10 mouse cellular contexts compared by ENCODE assay signal in the genomic region with DNA sequence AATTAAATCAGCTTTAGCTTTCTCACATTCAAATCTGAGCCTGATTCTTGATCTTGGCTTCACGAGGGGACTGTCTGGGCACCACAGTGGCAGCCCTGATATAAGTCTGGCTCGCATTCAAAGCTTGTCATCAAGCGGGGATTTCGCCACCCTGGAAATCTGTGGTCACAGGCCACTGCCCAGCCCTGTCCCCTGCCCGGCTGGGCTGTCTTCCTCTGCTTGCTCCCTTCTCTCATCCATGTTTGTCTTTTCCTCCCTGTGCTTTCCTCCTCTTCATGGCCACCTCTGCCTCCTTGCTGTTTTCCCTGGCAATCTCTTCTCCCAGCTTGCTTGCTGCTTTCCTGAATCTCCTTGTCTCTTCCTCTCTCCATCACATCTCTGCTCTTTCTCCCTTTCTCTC. TPM values are rescaled to one million over a fixed set of nuclear protein-coding genes. Genes with fewer than 3 reads are reported as not detected.
DNase-seq lines count a peak whose midpoint lies in the region; ATAC-seq and TF ChIP-seq lines count a peak whose summit lies in the region.
"Had no signal": no experiment of that assay in that cellular context is flagged by ENCODE, and none has a peak within 500 bp of the region (broad histone marks: within the 10 kb centered on the region; RNA-seq: fewer than 3 reads in every experiment).

No protein-coding gene starts in this region.

- no peak overlapping the region for H3K27ac ChIP-seq in kidney, postnatal 0 days
- H3K27ac ChIP-seq in embryonic facial prominence, embryonic 15.5 days (replicated peaks), result no peak overlapping the region
- H3K27ac ChIP-seq in midbrain, embryonic 11.5 days (ENCODE audit: low read depth, low read length), result no peak overlapping the region

- no peak overlapping the region for H3K9ac ChIP-seq in kidney, postnatal 0 days (ENCODE audit: low read depth, low read length)
- no peak overlapping the region for H3K9ac ChIP-seq in embryonic facial prominence, embryonic 15.5 days
- no peak overlapping the region for H3K9ac ChIP-seq in midbrain, embryonic 11.5 days (ENCODE audit: low read length)

- H3K27me3 ChIP-seq in kidney, postnatal 0 days (ENCODE audit: insufficient read depth, low read length), result no peaks in the 10 kb centered on the region; the same call in 1 of the 2 replicates
- H3K27me3 ChIP-seq in embryonic facial prominence, embryonic 15.5 days, result peaks cover 22% of the 10 kb centered on the region
- H3K27me3 ChIP-seq in midbrain, embryonic 11.5 days (ENCODE audit: control insufficient read depth, insufficient read depth, low read length), result no peaks in the 10 kb centered on the region

- no peak for TF ChIP-seq CTCF in kidney, postnatal 0 days (IDR thresholded peaks at IDR 0.05; ENCODE audit: low read depth)

- ATAC-seq in kidney, postnatal 0 days (replicated peaks; ENCODE audit: low FRiP score, low read depth), result no peak
- ATAC-seq in embryonic facial prominence, embryonic 15.5 days (ENCODE audit: insufficient number of reproducible peaks, low FRiP score, low TSS enrichment, low read depth), result no peak
- no peak for ATAC-seq in midbrain, embryonic 11.5 days (ENCODE audit: low FRiP score)

- H3K4me3 ChIP-seq in kidney, postnatal 0 days (replicated peaks; ENCODE audit: low read depth, low read length), result peak overlapping the region; percentile 8; the same call in 1 of the 2 replicates
- no peak overlapping the region for H3K4me3 ChIP-seq in embryonic facial prominence, embryonic 15.5 days (replicated peaks)
- H3K4me3 ChIP-seq in midbrain, embryonic 11.5 days (ENCODE audit: low read depth, low read length), result no peak overlapping the region

- DNase-seq in kidney, postnatal 0 days (ENCODE audit: low spot score), result peak; percentile 13
- no peak for DNase-seq in kidney, adult 18-20 months
- peak; percentile 26 for DNase-seq in adipocyte (ENCODE audit: low spot score)
- no peak for DNase-seq in midbrain, embryonic 11.5 days (ENCODE audit: low spot score, missing footprints)
- no peak for DNase-seq in left cerebral cortex, adult 9 months (ENCODE audit: low spot score in 2 of 2)
- DNase-seq in gastrocnemius, postnatal 36 days, result no peak
- no peak for DNase-seq in thymus, postnatal 0 days (ENCODE audit: low spot score)

- 23% methylated on average over 5 of the region's 5 CpGs for WGBS in kidney, postnatal 0 days
- WGBS in embryonic facial prominence, embryonic 15.5 days, result 57% methylated on average over 5 of the region's 5 CpGs
- 52% methylated on average over 5 of the region's 5 CpGs for WGBS in midbrain, embryonic 11.5 days

- H3K4me1 ChIP-seq in kidney, postnatal 0 days (replicated peaks; ENCODE audit: insufficient read depth, low read length), result no peaks in the 10 kb centered on the region
- peaks cover 15% of the 10 kb centered on the region for H3K4me1 ChIP-seq in embryonic facial prominence, embryonic 15.5 days
- 0 out of 2 replicates have a peak, but pooled peaks cover 3% of the 10 kb centered on the region for H3K4me1 ChIP-seq in midbrain, embryonic 11.5 days (ENCODE audit: control insufficient read depth, insufficient read depth, low read length)

- intact Hi-C loops in gastrocnemius, postnatal 36 days (cut with DNase I), result no loop called here

- no peaks in the 10 kb centered on the region for H3K9me3 ChIP-seq in kidney, postnatal 0 days (replicated peaks; ENCODE audit: low read length)
- no peaks in the 10 kb centered on the region for H3K9me3 ChIP-seq in embryonic facial prominence, embryonic 15.5 days (replicated peaks)
- no peaks in the 10 kb centered on the region for H3K9me3 ChIP-seq in midbrain, embryonic 11.5 days (ENCODE audit: control insufficient read depth, low read length)

- H3K4me2 ChIP-seq in kidney, postnatal 0 days (ENCODE audit: low read length), result peak overlapping the region; percentile 54
- H3K4me2 ChIP-seq in embryonic facial prominence, embryonic 15.5 days (replicated peaks), result peak overlapping the region; percentile 47; the same call in 1 of the 2 replicates
- peak overlapping the region; percentile 49; the same call in 1 of the 2 replicates for H3K4me2 ChIP-seq in midbrain, embryonic 11.5 days

- no peaks in the 10 kb centered on the region for H3K36me3 ChIP-seq in kidney, postnatal 0 days (ENCODE audit: insufficient read depth, low read length)
- no peaks in the 10 kb centered on the region for H3K36me3 ChIP-seq in embryonic facial prominence, embryonic 15.5 days
- no peaks in the 10 kb centered on the region for H3K36me3 ChIP-seq in midbrain, embryonic 11.5 days (ENCODE audit: control insufficient read depth, insufficient read depth, low read length)

RNA-seq across cellular contexts. Expression of gene Sst, which starts 6.7 kb away (rescaled TPM):
- not detected in 2 replicates for polyA plus RNA-seq in kidney, postnatal 0 days (2015; fragmentation: Nextera tagmentation; extraction: Ambion mirVana)
- polyA plus RNA-seq in embryonic facial prominence, embryonic 15.5 days (2015; fragmentation: Nextera tagmentation; extraction: Ambion mirVana), result 6.2 and 11.1 TPM in 2 replicates
- polyA plus RNA-seq in midbrain, embryonic 11.5 days (2014; fragmentation: Nextera tagmentation; extraction: Ambion mirVana), result 35.8 and 44.0 TPM in 2 replicates
- total RNA-seq in gastrocnemius, postnatal 36 days (2021), result not detected
- polyA plus RNA-seq in thymus, postnatal 0 days (2015; fragmentation: Nextera tagmentation; extraction: Ambion mirVana), result 2.7 and 3.1 TPM in 2 replicates
- polyA plus RNA-seq: gonadal fat pad, adult 2 months had no signal

RNA-seq across cellular contexts. Expression of gene Rtp2, which starts 34.7 kb away (rescaled TPM):
- not detected in 2 replicates for polyA plus RNA-seq in kidney, postnatal 0 days (2015; fragmentation: Nextera tagmentation; extraction: Ambion mirVana)
- 4.4 and 5.9 TPM in 2 replicates for polyA plus RNA-seq in embryonic facial prominence, embryonic 15.5 days (2015; fragmentation: Nextera tagmentation; extraction: Ambion mirVana)
- not detected in 2 replicates for polyA plus RNA-seq in midbrain, embryonic 11.5 days (2014; fragmentation: Nextera tagmentation; extraction: Ambion mirVana)
- total RNA-seq in gastrocnemius, postnatal 36 days (2021), result not detected
- polyA plus RNA-seq in thymus, postnatal 0 days (2015; fragmentation: Nextera tagmentation; extraction: Ambion mirVana), result not detected in 2 replicates
- total RNA-seq: left cerebral cortex, postnatal 36 days had no signal
- polyA plus RNA-seq: gonadal fat pad, adult 2 months had no signal

Comparison
In these comparisons a context has a peak if more than half of its experiments do, and no peak if none do; other contexts are left out.
1. DNase-seq: peak in kidney, postnatal 0 days (single experiment) and adipocyte (single experiment); none in kidney, adult 18-20 months (single experiment), midbrain, embryonic 11.5 days (single experiment), left cerebral cortex, adult 9 months (0 of 2), gastrocnemius, postnatal 36 days (0 of 2) and thymus, postnatal 0 days (single experiment).
2. Peak in every context shown above with its lines, with median percentiles within 50 percentile points of each other: H3K4me2 ChIP-seq.